Mouse (Mus musculus) ES-Bruce4 (cell line): Measurements from ENCODE around the gene Wwtr1. TPM values are rescaled to one million over a fixed set of nuclear protein-coding genes. Genes with fewer than 3 reads are reported as not detected.

Experiments used
- H3K27ac ChIP-seq: 2 replicates; pipeline ENCODE4 v1.5.1; 2012; ENCODE audit warnings: low read length, inconsistent platforms; ENCODE audit not compliant: insufficient read depth
- H3K27me3 ChIP-seq: 2 replicates; pipeline ENCODE4 v1.6.1; 2012; ENCODE audit warnings: mild to moderate bottlenecking, low read length, inconsistent platforms; ENCODE audit not compliant: control insufficient read depth, poor library complexity, insufficient read depth, severe bottlenecking
- H3K36me3 ChIP-seq: 2 replicates; pipeline ENCODE4 v1.6.1; 2012; ENCODE audit warnings: inconsistent platforms, mild to moderate bottlenecking, low read length, moderate library complexity; ENCODE audit not compliant: control insufficient read depth, poor library complexity, insufficient read depth, severe bottlenecking
- H3K4me1 ChIP-seq: one replicate; pipeline ENCODE4 v1.8.1; 2011; ENCODE audit warnings: low read length; ENCODE audit not compliant: control insufficient read depth, insufficient read depth
- H3K4me3 ChIP-seq: 2 replicates; pipeline ENCODE4 v1.5.1; 2011; ENCODE audit warnings: low read depth, mild to moderate bottlenecking, low read length
- H3K9ac ChIP-seq: 2 replicates; pipeline ENCODE4 v1.6.1; 2012; ENCODE audit warnings: low read depth, mild to moderate bottlenecking, inconsistent platforms; ENCODE audit not compliant: poor library complexity, severe bottlenecking
- H3K9me3 ChIP-seq: replicated peaks from 2 replicates; pipeline ENCODE4 v1.6.1; 2012; ENCODE audit warnings: mild to moderate bottlenecking, low read length, inconsistent platforms; ENCODE audit not compliant: control insufficient read depth, poor library complexity, insufficient read depth, severe bottlenecking
- CTCF ChIP-seq: IDR thresholded peaks from one replicate; pipeline ENCODE4 v1.8.1; 2011; ENCODE audit warnings: low read depth, low read length
- EP300 ChIP-seq: IDR thresholded peaks from 2 replicates; pipeline ENCODE4 v1.6.1; 2011; ENCODE audit warnings: low read depth, low read length; ENCODE audit not compliant: insufficient read depth
- POLR2A ChIP-seq: IDR thresholded peaks from one replicate; pipeline ENCODE4 v1.8.1; 2011; ENCODE audit warnings: low read length; ENCODE audit not compliant: insufficient read depth
- polyA plus RNA-seq: library from polyadenylated mRNA; stranded (reverse); fragments of >200 nt; gene quantifications from 2 replicates; pipeline ENCODE4 v1.2.4, GENCODE M21; 2011; ENCODE audit warnings: low read depth; ENCODE audit not compliant: missing spikeins, insufficient read depth, insufficient read length

The Wwtr1 gene
- polyA plus RNA-seq, 1 experiment = 43.7 TPM

DNA sequence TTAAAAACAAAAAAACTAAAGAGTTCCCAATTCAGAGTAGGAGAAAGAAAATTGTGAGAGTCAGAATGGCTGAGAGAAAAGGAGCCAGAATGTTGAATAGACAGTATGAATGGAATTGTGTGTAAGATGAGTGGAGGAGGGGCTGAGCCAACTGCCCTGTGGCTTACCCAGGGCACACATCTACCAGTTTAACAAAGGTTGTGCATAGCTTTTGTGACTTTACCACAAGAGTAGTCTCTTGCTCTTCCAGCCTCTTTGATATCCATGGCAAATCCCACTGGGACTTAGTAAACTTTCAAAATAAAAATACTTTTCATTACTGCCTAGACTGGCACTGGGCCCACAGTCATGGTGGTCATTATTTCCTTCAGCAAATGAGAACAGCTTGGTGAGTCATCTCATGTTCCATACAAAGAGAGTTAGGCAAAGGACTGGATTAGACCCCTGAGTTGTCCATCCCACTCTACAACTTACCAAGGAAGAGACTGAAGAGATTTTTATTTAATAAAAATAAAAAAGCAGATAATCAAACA is 32.8 kb downstream of the Wwtr1 start:
- Histone ChIP-seq H3K9me3 (no peaks in the 10 kb centered on the region), H3K27me3 (no peaks in the 10 kb centered on the region), H3K9ac (no peak overlapping the region), H3K4me1 (no peaks in the 10 kb centered on the region), H3K4me3 (no peak overlapping the region), H3K27ac (no peak overlapping the region), H3K36me3 (no peaks in the 10 kb centered on the region)
- TF ChIP-seq CTCF (no peak), EP300 (no peak), POLR2A (no peak)

DNA sequence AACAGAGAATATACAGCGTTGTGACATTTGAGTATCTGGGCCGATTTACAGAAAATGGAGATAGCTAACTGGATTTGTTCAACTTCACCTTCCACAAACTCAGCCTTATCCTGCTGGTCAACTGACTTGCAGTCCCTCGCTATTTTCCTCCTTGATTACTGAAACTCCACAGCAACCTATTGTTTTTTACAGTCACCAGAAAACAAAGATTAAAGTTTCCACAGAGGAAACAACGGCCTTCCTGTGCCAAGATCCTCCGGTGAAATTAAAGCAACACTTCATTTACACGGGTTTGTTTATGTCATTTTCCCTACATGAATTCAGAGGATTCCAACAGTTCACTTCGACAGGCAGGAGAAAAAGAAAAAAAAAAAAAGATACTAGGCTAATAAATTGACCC is 34.5 kb downstream of the Wwtr1 start:
- no peak overlapping the region for H3K4me3 ChIP-seq
- H3K27me3 ChIP-seq = no peaks in the 10 kb centered on the region
- H3K4me1 ChIP-seq = no peaks in the 10 kb centered on the region

DNA sequence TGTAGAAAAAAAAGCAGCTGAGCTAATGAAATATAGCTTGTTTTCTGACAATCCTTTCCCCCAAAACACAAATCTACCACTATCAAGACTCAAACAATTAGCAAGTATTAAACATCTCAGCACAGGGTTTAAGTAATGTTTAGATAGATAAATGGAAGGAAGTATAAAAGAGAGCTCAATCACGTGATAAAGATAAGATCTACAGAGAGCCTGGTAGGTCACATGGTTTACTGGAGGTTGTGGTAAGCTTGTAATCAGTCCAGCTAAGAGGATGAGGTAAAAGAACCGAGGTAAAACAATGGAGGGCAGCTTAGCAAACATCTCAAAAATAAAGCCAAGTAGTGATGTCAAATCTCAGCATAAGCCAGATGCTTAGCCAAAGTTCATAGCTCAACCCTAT is 35.2 kb downstream of the Wwtr1 start:
- TF ChIP-seq POLR2A (no peak), CTCF (no peak)
- Histone ChIP-seq H3K4me3 (no peak overlapping the region), H3K9ac (no peak overlapping the region), H3K27ac (no peak overlapping the region), H3K9me3 (no peaks in the 10 kb centered on the region), H3K27me3 (no peaks in the 10 kb centered on the region), H3K36me3 (no peaks in the 10 kb centered on the region), H3K4me1 (peaks cover 2% of the 10 kb centered on the region)

More for the DNA sequence above, 34.5 kb downstream of the Wwtr1 start:
- Histone ChIP-seq H3K9ac (no peak overlapping the region), H3K27ac (no peak overlapping the region), H3K9me3 (no peaks in the 10 kb centered on the region), H3K36me3 (no peaks in the 10 kb centered on the region)
- TF ChIP-seq EP300 (no peak), CTCF (no peak), POLR2A (no peak)

DNA sequence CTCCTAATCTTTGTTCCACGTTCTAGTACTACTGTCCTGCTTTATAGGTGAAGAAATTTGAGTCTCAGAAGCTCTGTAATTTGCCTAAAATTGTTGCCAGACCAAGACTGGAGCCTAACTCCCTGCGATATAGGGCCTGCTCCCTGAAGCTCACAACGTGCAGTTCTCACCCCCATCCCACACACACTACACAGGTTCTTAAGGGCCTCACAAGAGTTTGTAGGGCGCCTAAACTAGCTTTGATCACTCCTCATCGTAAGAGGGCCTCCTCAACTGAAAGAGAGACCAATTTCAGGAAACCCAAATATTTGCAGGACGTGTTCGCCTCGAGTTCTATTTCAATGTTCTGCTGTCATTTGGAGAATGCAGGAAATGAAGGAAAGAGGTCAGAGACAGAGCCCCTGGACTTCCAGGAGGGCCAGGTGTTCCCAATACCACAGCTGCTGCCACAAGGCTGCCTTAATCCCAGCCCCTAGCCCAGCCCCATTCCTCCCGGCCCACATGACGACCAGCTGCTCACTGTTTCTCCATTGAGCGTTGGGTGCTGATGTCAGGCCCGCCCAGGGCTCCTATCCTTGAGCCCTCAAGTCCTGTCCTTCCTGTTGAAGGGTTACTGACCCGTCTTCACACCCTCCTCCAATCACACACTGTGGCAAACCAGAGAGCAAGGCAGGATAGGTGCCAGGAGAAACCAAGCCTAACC is 40.1 kb downstream of the Wwtr1 start:
- Histone ChIP-seq H3K4me1 (peaks cover 2% of the 10 kb centered on the region), H3K36me3 (no peaks in the 10 kb centered on the region), H3K27ac (no peak overlapping the region), H3K9ac (no peak overlapping the region), H3K9me3 (no peaks in the 10 kb centered on the region), H3K4me3 (no peak overlapping the region), H3K27me3 (no peaks in the 10 kb centered on the region)
- TF ChIP-seq CTCF (no peak), EP300 (no peak), POLR2A (no peak)

DNA sequence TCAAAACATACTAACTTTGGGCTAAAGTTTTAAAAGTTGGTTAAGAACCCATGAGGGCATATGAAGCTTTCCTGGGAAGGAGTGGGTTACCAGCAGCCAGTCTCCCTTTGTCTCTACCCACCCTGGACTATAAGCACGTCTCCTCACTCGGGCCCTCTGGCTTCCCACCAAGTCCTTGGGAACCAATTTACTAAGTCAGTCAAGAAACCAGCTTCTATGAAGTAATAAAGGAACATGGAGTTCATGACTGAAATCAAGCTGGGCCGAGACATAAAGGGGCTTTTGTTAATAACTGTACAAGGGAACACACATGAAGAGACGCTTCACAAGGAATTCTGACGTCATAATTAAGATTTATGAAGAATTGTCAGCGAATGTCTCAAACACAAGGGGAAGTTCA is 41.3 kb downstream of the Wwtr1 start:
- Histone ChIP-seq H3K9me3 (no peaks in the 10 kb centered on the region), H3K4me1 (peaks cover 2% of the 10 kb centered on the region), H3K36me3 (no peaks in the 10 kb centered on the region), H3K9ac (no peak overlapping the region), H3K27ac (no peak overlapping the region), H3K27me3 (no peaks in the 10 kb centered on the region), H3K4me3 (no peak overlapping the region)
- no peak for TF ChIP-seq CTCF
- TF ChIP-seq POLR2A = no peak
- TF ChIP-seq EP300 = no peak

DNA sequence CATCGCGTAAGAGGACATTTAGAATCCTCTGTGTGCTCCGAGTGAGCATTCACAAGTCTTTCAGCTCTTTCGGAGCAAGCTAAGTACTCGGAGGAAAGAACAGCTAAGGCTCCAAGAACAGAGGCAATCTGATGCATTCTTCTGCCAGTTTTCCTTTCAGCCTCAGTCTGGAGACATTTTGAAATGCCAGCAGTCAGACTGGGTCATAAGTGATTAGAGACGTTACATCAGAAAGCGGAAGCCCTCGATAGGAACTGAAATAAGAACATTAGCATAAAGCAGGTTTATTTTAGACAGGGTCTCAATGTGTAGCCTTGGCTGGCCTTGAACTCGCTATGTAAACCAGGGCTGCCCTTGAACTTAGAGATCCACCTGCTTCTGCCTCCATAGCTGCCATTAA is 41.8 kb downstream of the Wwtr1 start:
- H3K27me3 ChIP-seq = no peaks in the 10 kb centered on the region
- H3K27ac ChIP-seq = no peak overlapping the region
- no peaks in the 10 kb centered on the region for H3K9me3 ChIP-seq
- no peak overlapping the region for H3K9ac ChIP-seq
- no peaks in the 10 kb centered on the region for H3K36me3 ChIP-seq
- H3K4me3 ChIP-seq = no peak overlapping the region
- no peak for TF ChIP-seq EP300
- no peak for TF ChIP-seq CTCF
- no peak for TF ChIP-seq POLR2A
- H3K4me1 ChIP-seq = peaks cover 2% of the 10 kb centered on the region
